Mouse (Mus musculus) MEL (cell line): Measurements from ENCODE around the gene Ptprr. TPM values are rescaled to one million over a fixed set of nuclear protein-coding genes. Genes with fewer than 3 reads are reported as not detected.

ENCODE experiments used
- DNase-seq: peaks from one replicate; pipeline ENCODE4 v3.0.0; 2011; ENCODE audit warnings: low read depth, low spot score
- H3K27ac ChIP-seq: 2 replicates; pipeline ENCODE4 v1.5.1; 2012; ENCODE audit warnings: low read depth, mild to moderate bottlenecking, control low read depth, low read length, moderate library complexity; ENCODE audit not compliant: control insufficient read depth
- H3K27me3 ChIP-seq, 2 experiments: fragments of 150-350 bp in 1 of 2; sonication (generic) in 1 of 2; 2 replicates each; pipeline ENCODE4 v1.6.1; 2012; ENCODE audit warnings: low read length in 2 of 2, mild to moderate bottlenecking in 2 of 2, improper control_type of control experiment in 1 of 2, moderate library complexity in 1 of 2; ENCODE audit not compliant: insufficient read depth in 2 of 2, control insufficient read depth in 1 of 2
- H3K36me3 ChIP-seq, 2 experiments: 2 replicates each; pipeline ENCODE4 v1.6.1; 2012 to 2014; ENCODE audit warnings: low read length in 2 of 2, improper control_type of control experiment in 1 of 2, inconsistent platforms in 1 of 2, mild to moderate bottlenecking in 1 of 2; ENCODE audit not compliant: insufficient read depth in 2 of 2, control insufficient read depth in 1 of 2
- H3K4me1 ChIP-seq, 2 experiments: fragments of 150-350 bp in 1 of 2; sonication (generic) in 1 of 2; 2 replicates each; pipeline ENCODE4 v1.6.1; 2012; ENCODE audit warnings: low read length in 2 of 2, improper control_type of control experiment in 1 of 2, mild to moderate bottlenecking in 1 of 2; ENCODE audit not compliant: insufficient read depth in 2 of 2, control insufficient read depth in 1 of 2
- H3K4me3 ChIP-seq, 2 experiments: fragments of 150-350 bp in 1 of 2; sonication (generic) in 1 of 2; 2 replicates each; pipeline ENCODE4 v1.5.1; 2012; ENCODE audit warnings: low read depth in 2 of 2, low read length in 2 of 2, mild to moderate bottlenecking in 2 of 2, moderate library complexity in 2 of 2, control low read depth in 1 of 2, improper control_type of control experiment in 1 of 2; ENCODE audit not compliant: control insufficient read depth in 1 of 2, insufficient read depth in 1 of 2
- H3K79me2 ChIP-seq: 2 replicates; pipeline ENCODE4 v1.6.1; 2012; ENCODE audit warnings: mild to moderate bottlenecking, low read length, moderate library complexity; ENCODE audit not compliant: control insufficient read depth, poor library complexity, insufficient read depth
- H3K9ac ChIP-seq: 2 replicates; pipeline ENCODE4 v1.6.1; 2012; ENCODE audit warnings: low read depth, mild to moderate bottlenecking, control low read depth, low read length, moderate library complexity; ENCODE audit not compliant: control insufficient read depth, poor library complexity, severe bottlenecking
- H3K9me3 ChIP-seq: fragments of 150-350 bp; sonication (generic); replicated peaks from 2 replicates; pipeline ENCODE4 v1.6.1; 2012; ENCODE audit warnings: mild to moderate bottlenecking, low read length, improper control_type of control experiment, moderate library complexity; ENCODE audit not compliant: insufficient read depth
- BHLHE40 ChIP-seq: IDR thresholded peaks from 2 replicates; pipeline ENCODE4 v1.6.1; 2012; ENCODE audit warnings: low read depth, mild to moderate bottlenecking, inconsistent platforms, low read length, improper control_type of control experiment, borderline replicate concordance
- CHD2 ChIP-seq: IDR thresholded peaks from 2 replicates; pipeline ENCODE4 v1.6.1; 2011; ENCODE audit warnings: low read length, improper control_type of control experiment
- ELF1 ChIP-seq: IDR thresholded peaks from 2 replicates; pipeline ENCODE4 v1.6.1; 2014; ENCODE audit warnings: low read depth, mild to moderate bottlenecking, inconsistent platforms, low read length, improper control_type of control experiment, moderate library complexity
- EP300 ChIP-seq, 2 experiments: IDR thresholded peaks; 2 replicates each; pipeline ENCODE4 v1.6.1; 2011; ENCODE audit warnings: improper control_type of control experiment in 2 of 2, low read length in 2 of 2, low read depth in 1 of 2, mild to moderate bottlenecking in 1 of 2
- ETS1 ChIP-seq: IDR thresholded peaks from 2 replicates; pipeline ENCODE4 v1.6.1; 2012; ENCODE audit warnings: low read depth, mild to moderate bottlenecking, inconsistent platforms, low read length, improper control_type of control experiment, moderate library complexity
- GABPA ChIP-seq: IDR thresholded peaks from 2 replicates; pipeline ENCODE4 v1.6.1; 2012; ENCODE audit warnings: low read depth, mild to moderate bottlenecking, inconsistent platforms, low read length, improper control_type of control experiment, moderate library complexity
- GATA1 ChIP-seq: IDR thresholded peaks from 2 replicates; pipeline ENCODE4 v1.6.1; 2011; ENCODE audit warnings: low read depth, low read length, improper control_type of control experiment
- HCFC1 ChIP-seq: IDR thresholded peaks from 2 replicates; pipeline ENCODE4 v1.6.1; 2012; ENCODE audit warnings: low read depth, mild to moderate bottlenecking, inconsistent platforms, low read length, improper control_type of control experiment, moderate library complexity
- KAT2A ChIP-seq: conservative IDR thresholded peaks from 2 replicates; pipeline ENCODE4 v1.6.1; 2012; ENCODE audit warnings: low read depth, low read length, improper control_type of control experiment, inconsistent platforms
- MAFK ChIP-seq: IDR thresholded peaks from 2 replicates; pipeline ENCODE4 v1.6.1; 2011; ENCODE audit warnings: low read depth, mild to moderate bottlenecking, low read length, improper control_type of control experiment, borderline replicate concordance
- MAX ChIP-seq: IDR thresholded peaks from 2 replicates; pipeline ENCODE4 v1.6.1; 2011; ENCODE audit warnings: low read length, improper control_type of control experiment
- MXI1 ChIP-seq: IDR thresholded peaks from 2 replicates; pipeline ENCODE4 v1.6.1; 2011; ENCODE audit warnings: mild to moderate bottlenecking, low read depth, low read length, improper control_type of control experiment
- NRF1 ChIP-seq: IDR thresholded peaks from 2 replicates; pipeline ENCODE4 v1.6.1; 2014; ENCODE audit warnings: low read depth, mild to moderate bottlenecking, inconsistent platforms, low read length, improper control_type of control experiment, moderate library complexity; ENCODE audit not compliant: poor library complexity, insufficient read depth, severe bottlenecking
- POLR2A ChIP-seq, 2 experiments: IDR thresholded peaks; 2 replicates each; pipeline ENCODE4 v1.6.1; 2011 to 2012; ENCODE audit warnings: low read length in 2 of 2, mild to moderate bottlenecking in 2 of 2, control low read depth in 1 of 2, improper control_type of control experiment in 1 of 2, low read depth in 1 of 2, moderate library complexity in 1 of 2; ENCODE audit not compliant: control insufficient read depth in 1 of 2, insufficient read depth in 1 of 2, poor library complexity in 1 of 2
- POLR2AphosphoS5 ChIP-seq: IDR thresholded peaks from 2 replicates; pipeline ENCODE4 v1.6.1; 2012; ENCODE audit warnings: low read depth, borderline replicate concordance, mild to moderate bottlenecking, inconsistent platforms, low read length, moderate library complexity, mixed read lengths
- TAL1 ChIP-seq: IDR thresholded peaks from 2 replicates; pipeline ENCODE4 v1.6.1; 2012; ENCODE audit warnings: mild to moderate bottlenecking, inconsistent platforms, low read length, moderate library complexity, mixed read lengths
- TCF12 ChIP-seq: IDR thresholded peaks from 2 replicates; pipeline ENCODE4 v1.6.1; 2014; ENCODE audit warnings: low read depth, mild to moderate bottlenecking, inconsistent platforms, low read length, improper control_type of control experiment, moderate library complexity
- USF2 ChIP-seq, 2 experiments: IDR thresholded peaks; 2 replicates each; pipeline ENCODE4 v1.6.1; 2011 to 2012; ENCODE audit warnings: improper control_type of control experiment in 2 of 2, low read length in 2 of 2, borderline replicate concordance in 1 of 2, inconsistent platforms in 1 of 2, low read depth in 1 of 2, mild to moderate bottlenecking in 1 of 2; ENCODE audit not compliant: insufficient read depth in 1 of 2
- ZKSCAN1 ChIP-seq: IDR thresholded peaks from 2 replicates; pipeline ENCODE4 v1.6.1; 2012; ENCODE audit warnings: low read depth, mild to moderate bottlenecking, inconsistent platforms, low read length, improper control_type of control experiment, moderate library complexity
- ZMIZ1 ChIP-seq: IDR thresholded peaks from 2 replicates; pipeline ENCODE4 v1.6.1; 2012; ENCODE audit warnings: low read depth, mild to moderate bottlenecking, inconsistent platforms, low read length, improper control_type of control experiment, moderate library complexity
- ZNF384 ChIP-seq: IDR thresholded peaks from 2 replicates; pipeline ENCODE4 v1.6.1; 2012; ENCODE audit warnings: low read depth, mild to moderate bottlenecking, inconsistent platforms, low read length, improper control_type of control experiment
- polyA plus RNA-seq, 2 experiments: library from polyadenylated mRNA; stranded (reverse) in 1 of 2; unstranded in 1 of 2; fragments of >175 nt in 1 of 2; fragments of >200 nt in 1 of 2; gene quantifications; 2 replicates each; pipeline versions ENCODE4 v1.2.1 to v1.2.4; 2012; ENCODE audit warnings: low replicate concordance in 2 of 2, low read depth in 1 of 2; ENCODE audit not compliant: insufficient read length in 2 of 2, insufficient read depth in 1 of 2, missing spikeins in 1 of 2
- total RNA-seq: library from RNA; depleted of rRNA; stranded (reverse); fragments of 300-350 nt; gene quantifications from 2 replicates; pipeline ENCODE4 v1.2.3, GENCODE M21; 2012

The Ptprr gene
- total and polyA plus RNA-seq, 3 experiments = not detected

GRCm38 (mm10) chr10:116252668-116253067, 234.7 kb downstream of the Ptprr start:
- Histone ChIP-seq H3K4me1 (no peaks in the 10 kb centered on the region), H3K9ac (no peak overlapping the region), H3K9me3 (no peaks in the 10 kb centered on the region), H3K27me3 (no peaks in the 10 kb centered on the region), H3K79me2 (no peaks in the 10 kb centered on the region), H3K36me3 (no peaks in the 10 kb centered on the region), H3K27ac (no peak overlapping the region), H3K4me3 (no peak overlapping the region)
- TF ChIP-seq EP300 (IDR thresholded peaks at IDR 0.05; ENCODE audit: low read depth in 1 of 2, low read length in 2 of 2) (no peak), KAT2A (no peak), MAFK (no peak), MAX (no peak), POLR2AphosphoS5 (no peak), ELF1 (no peak), BHLHE40 (no peak), MXI1 (no peak), GATA1 (no peak), ETS1 (no peak), ZNF384 (no peak)
- DNase-seq = no peak

GRCm38 (mm10) chr10:116253972-116254371, 236.0 kb downstream of the Ptprr start:
- no peak overlapping the region for H3K27ac ChIP-seq
- no peaks in the 10 kb centered on the region for H3K9me3 ChIP-seq
- DNase-seq = no peak
- H3K4me3 ChIP-seq = no peak overlapping the region
- no peaks in the 10 kb centered on the region for H3K4me1 ChIP-seq
- no peak overlapping the region for H3K9ac ChIP-seq
- no peak for TF ChIP-seq POLR2A (IDR thresholded peaks at IDR 0.05; ENCODE audit: control insufficient read depth in 1 of 2, insufficient read depth in 1 of 2, low read depth in 1 of 2, low read length in 2 of 2, poor library complexity in 1 of 2)
- TF ChIP-seq CHD2 = no peak
- TF ChIP-seq USF2 (IDR thresholded peaks at IDR 0.05; ENCODE audit: borderline replicate concordance in 1 of 2, insufficient read depth in 1 of 2, low read depth in 1 of 2, low read length in 2 of 2) = no peak
- TF ChIP-seq GABPA = no peak
- TF ChIP-seq TAL1 = no peak
- H3K27me3 ChIP-seq = no peaks in the 10 kb centered on the region
- no peaks in the 10 kb centered on the region for H3K79me2 ChIP-seq
- H3K36me3 ChIP-seq = no peaks in the 10 kb centered on the region

- Histone ChIP-seq H3K4me3 (no peak overlapping the region), H3K79me2 (no peaks in the 10 kb centered on the region), H3K27ac (no peak overlapping the region), H3K9me3 (no peaks in the 10 kb centered on the region), H3K27me3 (no peaks in the 10 kb centered on the region), H3K4me1 (no peaks in the 10 kb centered on the region), H3K36me3 (no peaks in the 10 kb centered on the region), H3K9ac (no peak overlapping the region)
- TF ChIP-seq MAX (no peak), POLR2AphosphoS5 (no peak), GABPA (no peak), ZMIZ1 (no peak), NRF1 (no peak), TCF12 (no peak), HCFC1 (no peak), ZKSCAN1 (no peak)
- no peak for DNase-seq
Observed at GRCm38 (mm10) chr10:116259298-116259697, 241.3 kb downstream of the Ptprr start.
